Mouse (Mus musculus) layer of hippocampus, adult 2 months (tissue): Measurements from ENCODE around the gene Prnp. TPM values are rescaled to one million over a fixed set of nuclear protein-coding genes. Genes with fewer than 3 reads are reported as not detected.
A peak's percentile ranks its signal among the peaks of the same experiment; 100 is the strongest.

Source experiments
- DNase-seq, 2 experiments: peaks; one replicate each; pipeline ENCODE4 v3.0.0; 2022; ENCODE audit warnings: low spot score in 2 of 2
- H3K27ac ChIP-seq: fragments of 200-600 bp; 2 replicates; pipeline ENCODE4 v1.8.1; 2022
- H3K4me3 ChIP-seq: fragments of 200-600 bp; 2 replicates; pipeline ENCODE4 v1.8.1; 2022; ENCODE audit warnings: mild to moderate bottlenecking
- CTCF ChIP-seq: fragments of 200-600 bp; conservative IDR thresholded peaks from 2 replicates; pipeline ENCODE4 v1.8.1; 2022; ENCODE audit warnings: antibody characterized with exemption, mild to moderate bottlenecking, moderate library complexity
- long read RNA-seq, 2 experiments: library from polyadenylated mRNA; stranded (forward); transcript quantifications; one replicate each; pipeline ENCODE4 v2.0.0; 2021; ENCODE audit warnings: borderline mapping rate in 2 of 2
- total RNA-seq, 2 experiments: library from RNA; stranded (reverse); gene quantifications; 2 replicates each; pipeline ENCODE4 v1.2.3; 2021

The Prnp gene
- 100 to 1,000 TPM; 984 to 990 TPM for total RNA-seq
- long read RNA-seq, experiment 1, transcript Prnp-201 (3 exons, 2,184 nt) = major isoform, 982 of 1,171 reads
- long read RNA-seq, experiment 1, partial matches to known transcripts = 163 of 1,171 reads
- long read RNA-seq, experiment 1, other reads (novel, unspliced or antisense) = 26 of 1,171 reads
- long read RNA-seq, experiment 2, transcript Prnp-201 (3 exons, 2,184 nt) = major isoform, 1,389 of 1,599 reads
- long read RNA-seq, experiment 2, partial matches to known transcripts = 167 of 1,599 reads
- long read RNA-seq, experiment 2, other reads (novel, unspliced or antisense) = 43 of 1,599 reads

GRCm38 (mm10) chr2:131909683-131910572, at the start of gene Prnp, which contains the start of gene Prn:
Prnp (plus strand) TSS chr2:131909928.
Prn (plus strand) TSS chr2:131909957.
- Histone ChIP-seq H3K27ac (peak within 1 kb of the TSS; percentile 98), H3K4me3 (peak within 1 kb of the TSS; percentile 87)
- peak; percentile 93 to 94 for DNase-seq
- TF ChIP-seq CTCF = no peak

- peak overlapping the region; percentile 89 for H3K27ac ChIP-seq
Measured at GRCm38 (mm10) chr2:131862617-131863275, 47.0 kb upstream of the Prnp start.

GRCm38 (mm10) chr2:131863472-131863871, 46.3 kb upstream of the Prnp start:
- no peak for TF ChIP-seq CTCF
- DNase-seq = peak in 1 of 2 experiments; percentile 55
- H3K27ac ChIP-seq = peak overlapping the region; percentile 89

More at GRCm38 (mm10) chr2:131862617-131863275, 47.0 kb upstream of the Prnp start:
- no peak for DNase-seq
- TF ChIP-seq CTCF = 0 out of 2 replicates have a peak, but pooled peaks have one; percentile 24
- no peak overlapping the region for H3K4me3 ChIP-seq

GRCm38 (mm10) chr2:131864262-131864796, 45.4 kb upstream of the Prnp start:
- H3K27ac ChIP-seq = peak overlapping the region; percentile 89
- no peak for TF ChIP-seq CTCF
- DNase-seq = no peak
- no peak overlapping the region for H3K4me3 ChIP-seq

More at GRCm38 (mm10) chr2:131863472-131863871, 46.3 kb upstream of the Prnp start:
- no peak overlapping the region for H3K4me3 ChIP-seq

- DNase-seq = no peak
- no peak overlapping the region for H3K4me3 ChIP-seq
- no peak for TF ChIP-seq CTCF
- H3K27ac ChIP-seq = peak overlapping the region; percentile 60; the same call in 1 of the 2 replicates
Measured at GRCm38 (mm10) chr2:131866676-131867075, 43.1 kb upstream of the Prnp start.

- no peak for TF ChIP-seq CTCF
- DNase-seq = no peak
- Histone ChIP-seq H3K27ac (no peak overlapping the region), H3K4me3 (no peak overlapping the region)
Measured at GRCm38 (mm10) chr2:131868983-131869382, 40.7 kb upstream of the Prnp start.

- Histone ChIP-seq H3K27ac (no peak overlapping the region), H3K4me3 (no peak overlapping the region)
- no peak for DNase-seq
- TF ChIP-seq CTCF = no peak
Measured at GRCm38 (mm10) chr2:131873376-131873775, 36.4 kb upstream of the Prnp start.

- Histone ChIP-seq H3K27ac (peak overlapping the region; percentile 43; the same call in 1 of the 2 replicates), H3K4me3 (no peak overlapping the region)
- no peak for DNase-seq
- TF ChIP-seq CTCF = no peak
Measured at GRCm38 (mm10) chr2:131876551-131877265, 33.0 kb upstream of the Prnp start.

- H3K27ac ChIP-seq = peak overlapping the region; percentile 87
- H3K4me3 ChIP-seq = no peak overlapping the region
- no peak for TF ChIP-seq CTCF
- DNase-seq = no peak
Measured at GRCm38 (mm10) chr2:131881766-131882165, 28.0 kb upstream of the Prnp start.

- Histone ChIP-seq H3K27ac (peak overlapping the region; percentile 87), H3K4me3 (no peak overlapping the region)
- no peak for TF ChIP-seq CTCF
- DNase-seq = peak; percentile 48 to 82
Measured at GRCm38 (mm10) chr2:131883136-131883535, 26.6 kb upstream of the Prnp start.

- Histone ChIP-seq H3K4me3 (no peak overlapping the region), H3K27ac (no peak overlapping the region)
- TF ChIP-seq CTCF = no peak
- no peak for DNase-seq
Measured at GRCm38 (mm10) chr2:131886503-131887160, 23.1 kb upstream of the Prnp start.
